Mouse (Mus musculus): ENCODE data around the gene Rgs8.

Rgs8 gene

GRCm38 (mm10) chr1:153652938-153653623, at the start of gene Rgs8:
Rgs8 (plus strand) TSS chr1:153653025.
- peak; percentile 31 for DNase-seq

DNA sequence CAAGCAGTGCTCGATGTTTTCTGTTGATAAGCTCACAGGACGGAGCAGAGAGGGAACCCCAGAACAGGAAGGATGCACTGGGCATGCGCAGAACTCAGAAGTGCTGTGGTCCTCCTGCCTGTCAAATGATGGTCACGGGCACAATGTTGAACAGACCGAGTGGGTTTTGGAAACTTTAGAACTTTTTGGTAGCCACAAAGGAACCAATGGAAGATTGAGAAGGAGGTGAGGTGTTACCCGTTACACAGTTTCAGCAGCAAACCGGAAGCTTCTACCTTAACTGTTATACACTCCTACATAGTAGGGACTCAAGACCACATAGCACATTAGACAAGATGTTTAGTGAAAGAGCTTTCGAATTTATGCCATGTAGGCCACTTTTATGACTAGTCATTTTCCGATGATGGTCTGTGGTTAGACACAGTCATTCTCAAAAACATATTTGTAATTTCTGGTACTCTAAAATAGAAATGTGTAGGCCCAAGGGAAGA, 35.4 kb upstream of the Rgs8 start:
- no peak for DNase-seq

- DNase-seq, result no peak
These were observed 29.8 kb upstream of the Rgs8 start for GRCm38 (mm10) chr1:153623036-153623435.

DNA sequence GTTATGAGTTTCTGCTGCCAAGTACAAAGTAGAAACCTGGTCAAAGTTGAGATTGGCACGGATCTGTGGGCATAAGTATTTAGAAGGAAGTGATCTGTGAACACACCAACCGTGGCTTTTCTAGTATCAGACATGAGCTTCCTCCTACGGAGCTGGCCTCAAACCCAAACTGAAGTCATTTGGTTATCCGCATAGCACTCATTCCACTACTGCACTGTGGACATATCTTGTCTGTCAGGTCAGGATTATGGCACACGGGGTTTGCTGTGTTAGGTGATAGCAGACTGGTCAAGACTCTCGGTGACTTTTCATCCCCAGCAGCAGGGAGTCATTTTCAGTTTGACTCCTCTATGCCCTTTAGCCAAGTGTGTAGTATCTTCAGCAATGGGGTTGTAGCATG, 20.1 kb upstream of the Rgs8 start:
- DNase-seq, result no peak

DNA sequence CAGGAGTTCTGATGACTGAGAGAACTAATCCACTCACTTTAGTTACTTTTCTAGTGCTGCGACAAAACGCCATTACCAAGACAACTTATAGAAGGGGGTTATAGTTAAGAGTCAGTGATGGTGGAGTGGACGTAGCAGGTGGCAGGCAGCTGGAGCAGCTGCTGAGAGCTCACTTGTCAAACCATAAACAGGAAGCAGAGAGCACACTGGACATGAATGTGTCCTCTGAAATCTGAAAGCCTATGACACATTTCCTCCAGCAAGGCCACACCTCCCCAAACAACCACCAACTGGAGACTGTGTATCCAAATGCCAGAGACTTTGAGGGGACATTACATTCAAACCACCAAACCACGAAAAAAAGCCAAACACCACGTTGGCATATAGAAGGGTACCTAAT, 17.8 kb upstream of the Rgs8 start:
- peak; percentile 50 for DNase-seq

DNA sequence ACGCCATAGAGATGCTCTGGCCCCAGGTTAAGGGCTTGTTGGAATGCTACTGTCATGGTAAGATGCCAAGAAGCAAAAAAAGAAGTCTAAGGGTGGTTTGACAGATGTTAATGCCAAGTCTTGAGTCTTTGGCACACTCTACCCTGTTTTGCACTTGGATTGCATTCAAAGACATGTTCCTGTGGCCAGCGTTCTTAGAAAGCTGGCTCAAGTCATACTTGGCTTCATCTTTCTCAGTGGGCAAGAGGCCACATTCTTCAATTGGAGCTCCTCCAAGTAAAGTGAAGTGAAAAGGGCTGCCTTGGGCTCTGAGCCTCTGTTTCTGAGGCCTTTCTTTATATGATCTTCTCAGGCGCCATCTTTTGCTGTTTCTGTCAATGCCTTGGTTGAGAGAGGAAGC, 17.3 kb upstream of the Rgs8 start:
- DNase-seq, result peak; percentile 88

GRCm38 (mm10) chr1:153636821-153637220, 16.0 kb upstream of the Rgs8 start:
- no peak for DNase-seq

- peak; percentile 73 for DNase-seq
These were observed 11.3 kb upstream of the Rgs8 start for GRCm38 (mm10) chr1:153641492-153641939.

GRCm38 (mm10) chr1:153641940-153642501, 10.8 kb upstream of the Rgs8 start:
- DNase-seq, result peak; percentile 89

DNA sequence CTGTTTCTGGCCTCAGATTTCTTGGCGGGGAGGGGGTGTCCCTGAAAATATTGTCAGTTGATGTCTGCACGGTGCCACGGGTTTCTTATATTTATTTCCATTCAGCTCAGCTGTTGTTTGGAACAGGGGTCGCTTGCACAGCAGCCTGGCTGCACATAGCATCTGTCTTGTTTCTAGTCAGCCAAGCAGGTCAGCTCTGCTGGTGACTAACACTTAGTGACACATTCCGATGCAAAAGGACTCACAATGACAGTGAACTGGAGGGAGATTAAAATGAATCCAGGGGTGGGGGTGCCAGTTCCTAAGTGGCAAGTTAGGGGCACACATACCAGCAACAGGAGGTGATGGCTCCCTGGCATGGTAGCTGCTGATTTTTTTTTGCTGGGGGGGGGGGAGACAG, 849 bp downstream of the Rgs8 start:
- no peak for DNase-seq

DNA sequence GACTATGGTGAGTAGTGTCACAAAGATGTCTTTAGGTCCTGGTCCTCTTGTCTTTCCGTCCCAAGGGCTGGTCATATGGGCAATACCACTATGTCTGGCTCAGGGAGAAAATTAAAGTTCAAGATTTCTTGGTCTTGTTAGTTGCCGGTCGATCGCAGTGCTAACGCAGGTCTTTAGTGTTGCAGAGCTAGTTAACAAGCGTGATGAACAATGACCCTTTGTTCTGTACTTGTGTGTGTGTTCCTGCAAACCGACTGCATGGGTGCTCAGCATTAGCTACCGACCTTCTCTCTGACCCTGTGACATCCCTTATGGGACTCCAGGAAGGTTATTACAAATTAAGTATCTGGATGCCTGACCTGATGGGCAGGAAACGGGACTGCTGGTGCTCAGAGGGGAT, 6.8 kb downstream of the Rgs8 start:
- DNase-seq, result no peak

DNA sequence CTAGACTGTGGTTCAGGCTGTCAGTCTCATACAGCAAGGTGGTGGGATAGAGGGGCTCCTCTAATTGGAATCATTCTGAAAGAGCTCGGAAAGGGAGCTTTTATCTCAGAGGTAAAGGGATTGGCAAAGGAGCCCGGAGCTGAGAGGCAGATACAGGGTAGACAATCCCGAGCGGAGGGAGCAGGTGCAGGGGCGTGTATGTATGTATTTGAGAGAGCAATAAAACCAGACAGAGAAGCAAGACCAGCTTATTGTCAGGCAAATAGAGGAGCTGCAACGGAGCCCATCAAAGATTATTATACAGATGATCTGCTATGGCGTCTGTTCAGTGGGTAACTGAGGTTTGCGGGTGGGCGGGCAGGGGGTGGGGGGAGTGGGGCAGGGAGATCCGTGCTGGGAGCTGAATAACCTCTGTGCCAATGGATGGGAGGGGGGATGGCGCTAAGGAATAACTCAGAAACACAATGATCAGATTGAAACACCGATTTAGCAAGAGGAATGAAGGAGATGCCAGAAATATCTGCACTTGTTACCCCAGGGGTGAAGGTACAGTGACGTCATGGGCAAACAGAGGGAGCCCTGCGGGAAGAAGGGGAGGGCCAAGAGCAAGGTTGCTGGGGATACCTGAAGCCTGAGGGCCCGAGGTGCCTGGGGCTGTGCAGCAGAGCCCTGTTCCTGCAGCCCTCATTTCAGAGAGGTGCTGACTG, 8.3 kb downstream of the Rgs8 start:
- no peak for DNase-seq

DNA sequence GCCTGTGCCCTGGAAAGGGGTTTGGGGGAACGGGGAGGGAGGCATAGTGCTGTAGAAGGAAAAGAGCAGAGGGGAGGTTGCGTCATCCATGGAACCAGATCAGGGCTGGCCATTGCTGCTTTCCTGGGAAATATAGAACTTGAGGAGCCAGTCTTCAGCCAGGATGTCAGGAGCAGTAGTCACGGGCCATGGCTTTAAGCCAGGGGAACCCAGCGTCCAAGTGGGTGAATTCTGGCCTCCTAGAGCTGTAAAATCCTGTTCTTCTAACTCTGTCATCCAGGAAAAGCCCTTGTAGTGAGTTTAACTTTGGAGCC, 8.8 kb downstream of the Rgs8 start:
- DNase-seq, result peak; percentile 54

- no peak for DNase-seq
These were observed 9.5 kb downstream of the Rgs8 start for GRCm38 (mm10) chr1:153662362-153662761.

- peak; percentile 37 for DNase-seq
These were observed 12.4 kb downstream of the Rgs8 start for GRCm38 (mm10) chr1:153665066-153665715.

DNA sequence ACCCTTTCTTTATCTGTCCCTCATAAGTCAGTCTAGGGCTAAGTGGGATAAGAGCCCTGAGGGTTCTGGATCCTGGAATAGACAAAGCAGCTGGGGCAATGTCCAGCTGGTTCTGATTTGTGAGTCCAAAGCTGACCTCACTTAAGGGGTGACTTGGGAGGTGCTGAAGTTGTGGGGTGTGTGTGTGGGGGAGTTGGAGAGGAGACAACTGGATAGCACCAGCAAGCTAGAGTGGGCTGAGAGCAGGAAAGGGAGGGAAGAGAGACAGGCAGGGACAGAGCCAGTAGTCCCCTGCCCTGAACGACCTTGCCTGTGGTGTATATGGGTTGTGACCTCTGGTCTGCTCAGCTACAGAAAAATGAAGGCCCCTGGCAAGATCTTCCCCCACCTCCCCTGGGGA, 13.4 kb downstream of the Rgs8 start:
- DNase-seq, result no peak

- no peak for DNase-seq
These were observed 14.5 kb downstream of the Rgs8 start for GRCm38 (mm10) chr1:153667244-153667727.

GRCm38 (mm10) chr1:153667781-153668180, 15.0 kb downstream of the Rgs8 start:
- no peak for DNase-seq

DNA sequence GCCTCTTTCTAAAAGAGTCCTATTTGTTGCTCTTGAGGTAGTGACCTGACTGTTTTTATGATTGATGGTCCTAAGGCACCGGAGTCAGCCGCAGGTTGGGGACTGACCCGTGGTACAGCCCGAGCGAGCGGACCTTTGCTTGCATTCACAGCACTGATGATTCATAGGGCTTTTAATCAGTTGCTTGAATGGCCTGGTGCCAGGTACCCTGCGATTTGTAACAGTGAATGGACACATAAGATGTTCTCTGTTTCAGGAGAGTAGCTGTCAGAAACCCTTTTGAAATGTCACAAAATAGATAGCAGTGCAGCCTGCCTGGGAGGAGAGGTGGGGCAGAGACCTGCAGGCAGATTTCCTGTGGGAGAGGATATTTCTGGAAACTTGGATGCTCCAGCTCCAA, 16.3 kb downstream of the Rgs8 start:
- DNase-seq, result no peak

DNA sequence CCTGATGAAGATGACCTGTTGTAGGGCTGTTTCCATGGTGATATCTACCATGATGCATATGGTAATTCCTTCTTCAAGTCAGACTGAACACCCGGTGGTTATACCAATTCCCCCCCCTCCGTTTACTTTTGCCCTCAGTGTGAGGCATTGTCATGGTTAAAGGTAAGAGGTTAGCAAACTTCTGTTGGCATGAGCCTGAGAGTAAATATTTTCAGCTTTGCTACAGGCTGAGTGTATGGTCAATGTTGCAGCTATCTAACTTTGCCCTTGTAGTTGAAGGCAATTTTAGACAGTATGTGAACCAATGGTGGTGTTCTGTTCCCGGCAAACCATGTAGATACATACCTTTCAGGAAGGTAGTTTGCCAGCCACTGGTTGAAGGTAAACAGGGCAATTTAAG, 16.9 kb downstream of the Rgs8 start:
- DNase-seq, result no peak

GRCm38 (mm10) chr1:153671352-153671751, 18.5 kb downstream of the Rgs8 start:
- no peak for DNase-seq

GRCm38 (mm10) chr1:153672698-153673097, 19.9 kb downstream of the Rgs8 start:
- no peak for DNase-seq

GRCm38 (mm10) chr1:153673900-153674299, 21.1 kb downstream of the Rgs8 start:
- no peak for DNase-seq

- DNase-seq, result no peak
These were observed 22.8 kb downstream of the Rgs8 start for GRCm38 (mm10) chr1:153675591-153675990.

All from lung, postnatal 10 days (tissue).